Mouse (Mus musculus): ENCODE results near the gene Mybpc2. TPM values are rescaled to one million over a fixed set of nuclear protein-coding genes. Genes with fewer than 3 reads are reported as not detected.
A peak's percentile ranks its signal among the peaks of the same experiment; 100 is the strongest.

Mybpc2 gene
- polyA plus RNA-seq, 1 experiment from 2014 or later = 0.57 TPM

GRCm38 (mm10) chr7:44462218-44463055 lies 62.0 kb downstream of the Mybpc2 start:
- Histone ChIP-seq H3K36me3 (ENCODE audit: control insufficient read depth, insufficient read depth, low read length) (0 out of 2 replicates have a peak, but pooled peaks cover 9% of the 10 kb centered on the region), H3K4me1 (ENCODE audit: control insufficient read depth, insufficient read depth, low read length) (no peaks in the 10 kb centered on the region), H3K4me2 (ENCODE audit: low read depth, low read length) (peak overlapping the region; percentile 50), H3K4me3 (ENCODE audit: low read depth, low read length) (peak overlapping the region; percentile 24), H3K27me3 (replicated peaks; ENCODE audit: control insufficient read depth, insufficient read depth, low read length) (peaks cover 40% of the 10 kb centered on the region), H3K9me3 (ENCODE audit: control insufficient read depth, low read length) (no peaks in the 10 kb centered on the region), H3K27ac (replicated peaks; ENCODE audit: low read depth, low read length) (no peak overlapping the region), H3K9ac (ENCODE audit: low read depth, low read length) (no peak overlapping the region)
- DNase-seq (ENCODE audit: low spot score) = no peak
- WGBS = 15% methylated on average over 29 of the region's 77 CpGs
- no peak for ATAC-seq (ENCODE audit: low read depth)

- WGBS = 65% methylated on average over 47 of the region's 57 CpGs
- Histone ChIP-seq H3K36me3 (ENCODE audit: control insufficient read depth, insufficient read depth, low read length) (0 out of 2 replicates have a peak, but pooled peaks cover 9% of the 10 kb centered on the region), H3K27me3 (replicated peaks; ENCODE audit: control insufficient read depth, insufficient read depth, low read length) (peaks cover 40% of the 10 kb centered on the region), H3K9me3 (ENCODE audit: control insufficient read depth, low read length) (no peaks in the 10 kb centered on the region), H3K4me1 (ENCODE audit: control insufficient read depth, insufficient read depth, low read length) (no peaks in the 10 kb centered on the region), H3K27ac (replicated peaks; ENCODE audit: low read depth, low read length) (no peak overlapping the region), H3K4me2 (ENCODE audit: low read depth, low read length) (no peak overlapping the region), H3K4me3 (ENCODE audit: low read depth, low read length) (no peak overlapping the region), H3K9ac (ENCODE audit: low read depth, low read length) (no peak overlapping the region)
- DNase-seq (ENCODE audit: low spot score) (no peak), ATAC-seq (ENCODE audit: low read depth) (no peak)
These were observed 62.8 kb downstream of the Mybpc2 start for GRCm38 (mm10) chr7:44461503-44462217.

- Histone ChIP-seq H3K36me3 (ENCODE audit: control insufficient read depth, insufficient read depth, low read length) (0 out of 2 replicates have a peak, but pooled peaks cover 9% of the 10 kb centered on the region), H3K9me3 (ENCODE audit: control insufficient read depth, low read length) (no peaks in the 10 kb centered on the region), H3K4me1 (ENCODE audit: control insufficient read depth, insufficient read depth, low read length) (no peaks in the 10 kb centered on the region), H3K9ac (ENCODE audit: low read depth, low read length) (no peak overlapping the region), H3K27me3 (replicated peaks; ENCODE audit: control insufficient read depth, insufficient read depth, low read length) (peaks cover 40% of the 10 kb centered on the region), H3K4me3 (ENCODE audit: low read depth, low read length) (no peak overlapping the region), H3K27ac (replicated peaks; ENCODE audit: low read depth, low read length) (no peak overlapping the region), H3K4me2 (ENCODE audit: low read depth, low read length) (no peak overlapping the region)
- DNase-seq (ENCODE audit: low spot score) (no peak), ATAC-seq (ENCODE audit: low read depth) (no peak)
- 77% methylated on average over 31 of the region's 31 CpGs for WGBS
These were observed 63.5 kb downstream of the Mybpc2 start for GRCm38 (mm10) chr7:44460767-44461502.

GRCm38 (mm10) chr7:44460067-44460466 lies 64.4 kb downstream of the Mybpc2 start:
- H3K4me3 ChIP-seq (ENCODE audit: low read depth, low read length) = no peak overlapping the region
- no peak overlapping the region for H3K4me2 ChIP-seq (ENCODE audit: low read depth, low read length)
- no peak overlapping the region for H3K9ac ChIP-seq (ENCODE audit: low read depth, low read length)
- no peaks in the 10 kb centered on the region for H3K9me3 ChIP-seq (ENCODE audit: control insufficient read depth, low read length)
- DNase-seq (ENCODE audit: low spot score) = no peak
- H3K36me3 ChIP-seq (ENCODE audit: control insufficient read depth, insufficient read depth, low read length) = 0 out of 2 replicates have a peak, but pooled peaks cover 9% of the 10 kb centered on the region
- no peak for ATAC-seq (ENCODE audit: low read depth)
- WGBS = 69% methylated on average over 6 of the region's 6 CpGs
- no peaks in the 10 kb centered on the region for H3K4me1 ChIP-seq (ENCODE audit: control insufficient read depth, insufficient read depth, low read length)
- peaks cover 40% of the 10 kb centered on the region for H3K27me3 ChIP-seq (replicated peaks; ENCODE audit: control insufficient read depth, insufficient read depth, low read length)
- H3K27ac ChIP-seq (replicated peaks; ENCODE audit: low read depth, low read length) = no peak overlapping the region

GRCm38 (mm10) chr7:44456302-44456701 lies 68.2 kb downstream of the Mybpc2 start:
- no peaks in the 10 kb centered on the region for H3K4me1 ChIP-seq (ENCODE audit: control insufficient read depth, insufficient read depth, low read length)
- no peaks in the 10 kb centered on the region for H3K36me3 ChIP-seq (ENCODE audit: control insufficient read depth, insufficient read depth, low read length)
- H3K27me3 ChIP-seq (replicated peaks; ENCODE audit: control insufficient read depth, insufficient read depth, low read length) = peaks cover 12% of the 10 kb centered on the region
- H3K9me3 ChIP-seq (ENCODE audit: control insufficient read depth, low read length) = no peaks in the 10 kb centered on the region
- H3K4me3 ChIP-seq (ENCODE audit: low read depth, low read length) = no peak overlapping the region
- 91% methylated on average over 1 of the region's 1 CpGs for WGBS
- H3K27ac ChIP-seq (replicated peaks; ENCODE audit: low read depth, low read length) = no peak overlapping the region
- H3K4me2 ChIP-seq (ENCODE audit: low read depth, low read length) = no peak overlapping the region
- no peak for ATAC-seq (ENCODE audit: low read depth)
- DNase-seq (ENCODE audit: low spot score) = no peak
- no peak overlapping the region for H3K9ac ChIP-seq (ENCODE audit: low read depth, low read length)

GRCm38 (mm10) chr7:44453256-44453655 lies 71.2 kb downstream of the Mybpc2 start:
- DNase-seq (ENCODE audit: low spot score) = no peak
- Histone ChIP-seq H3K27ac (replicated peaks; ENCODE audit: low read depth, low read length) (no peak overlapping the region), H3K9ac (ENCODE audit: low read depth, low read length) (no peak overlapping the region), H3K27me3 (replicated peaks; ENCODE audit: control insufficient read depth, insufficient read depth, low read length) (no peaks in the 10 kb centered on the region), H3K36me3 (ENCODE audit: control insufficient read depth, insufficient read depth, low read length) (no peaks in the 10 kb centered on the region), H3K9me3 (ENCODE audit: control insufficient read depth, low read length) (no peaks in the 10 kb centered on the region), H3K4me2 (ENCODE audit: low read depth, low read length) (no peak overlapping the region), H3K4me3 (ENCODE audit: low read depth, low read length) (no peak overlapping the region), H3K4me1 (ENCODE audit: control insufficient read depth, insufficient read depth, low read length) (no peaks in the 10 kb centered on the region)
- WGBS = 6% methylated on average over 3 of the region's 3 CpGs
- ATAC-seq (ENCODE audit: low read depth) = 0 out of 2 replicates have a peak, but pooled peaks have one; percentile 30

Small RNA genes lying within 50 kb of the gene (microRNA-seq; reads per million reads assigned to microRNA genes)
- gene Mir7052 (ENCODE audit: borderline number of aligned reads) (0.50 reads per million), gene Mir7053 (ENCODE audit: borderline number of aligned reads) (not detected)

Other genes with a start within 250 kb of the Mybpc2 start
- gene Clec11a, start 217.8 kb downstream of the Mybpc2 start, polyA plus RNA-seq (2014; fragmentation: Nextera tagmentation; extraction: Ambion mirVana) = 27.3 and 34.6 TPM in 2 replicates
- 3.6 and 3.7 TPM in 2 replicates for gene Shank1, start 214.4 kb downstream of the Mybpc2 start, polyA plus RNA-seq (2014; fragmentation: Nextera tagmentation; extraction: Ambion mirVana)
- 2.4 and 2.6 TPM in 2 replicates for gene Syt3, start 140.6 kb downstream of the Mybpc2 start, polyA plus RNA-seq (2014; fragmentation: Nextera tagmentation; extraction: Ambion mirVana)
- gene 1700008O03Rik, start 138.8 kb downstream of the Mybpc2 start, polyA plus RNA-seq (2014; fragmentation: Nextera tagmentation; extraction: Ambion mirVana) = 0.33 and 0.80 TPM in 2 replicates
- gene Lrrc4b, start 95.6 kb downstream of the Mybpc2 start, polyA plus RNA-seq (2014; fragmentation: Nextera tagmentation; extraction: Ambion mirVana) = 1.8 and 2.1 TPM in 2 replicates
- 0.43 and 0.47 TPM in 2 replicates for gene Aspdh, start 59.3 kb downstream of the Mybpc2 start, polyA plus RNA-seq (2014; fragmentation: Nextera tagmentation; extraction: Ambion mirVana)
- gene Josd2, start 56.7 kb downstream of the Mybpc2 start, polyA plus RNA-seq (2014; fragmentation: Nextera tagmentation; extraction: Ambion mirVana) = 91.2 and 92.8 TPM in 2 replicates
- gene Emc10, start 28.1 kb downstream of the Mybpc2 start, polyA plus RNA-seq (2014; fragmentation: Nextera tagmentation; extraction: Ambion mirVana) = 140 and 145 TPM in 2 replicates
- 5.4 and 10.7 TPM in 2 replicates for gene Fam71e1, start 28.1 kb downstream of the Mybpc2 start, polyA plus RNA-seq (2014; fragmentation: Nextera tagmentation; extraction: Ambion mirVana)
- 0.26 and 0.35 TPM in 2 replicates for gene Spib, start 7.4 kb upstream of the Mybpc2 start, polyA plus RNA-seq (2014; fragmentation: Nextera tagmentation; extraction: Ambion mirVana)
- 57.9 and 64.1 TPM in 2 replicates for gene Pold1, start 24.2 kb upstream of the Mybpc2 start, polyA plus RNA-seq (2014; fragmentation: Nextera tagmentation; extraction: Ambion mirVana)
- gene Nr1h2, start 29.3 kb upstream of the Mybpc2 start, polyA plus RNA-seq (2014; fragmentation: Nextera tagmentation; extraction: Ambion mirVana) = 60.8 and 64.5 TPM in 2 replicates
- gene Napsa, start 47.7 kb upstream of the Mybpc2 start, polyA plus RNA-seq (2014; fragmentation: Nextera tagmentation; extraction: Ambion mirVana) = 1.7 and 2.8 TPM in 2 replicates
- gene Kcnc3, start 66.0 kb upstream of the Mybpc2 start, polyA plus RNA-seq (2014; fragmentation: Nextera tagmentation; extraction: Ambion mirVana) = 0.49 and 0.67 TPM in 2 replicates
- gene Myh14, start 146.2 kb upstream of the Mybpc2 start, polyA plus RNA-seq (2014; fragmentation: Nextera tagmentation; extraction: Ambion mirVana) = 13.6 and 13.8 TPM in 2 replicates
- not detected in 2 replicates for gene Izumo2, start 184.1 kb upstream of the Mybpc2 start, polyA plus RNA-seq (2014; fragmentation: Nextera tagmentation; extraction: Ambion mirVana)
- 24.8 and 29.3 TPM in 2 replicates for gene Vrk3, start 223.8 kb upstream of the Mybpc2 start, polyA plus RNA-seq (2014; fragmentation: Nextera tagmentation; extraction: Ambion mirVana)
- 1.1 and 1.7 TPM in 2 replicates for gene Zfp473, start 226.4 kb upstream of the Mybpc2 start, polyA plus RNA-seq (2014; fragmentation: Nextera tagmentation; extraction: Ambion mirVana)